Mouse (Mus musculus) neural tube, embryonic 11.5 days (tissue): Measurements from ENCODE around the gene Prkar1a. TPM values are rescaled to one million over a fixed set of nuclear protein-coding genes. Genes with fewer than 3 reads are reported as not detected.

Source experiments
- ATAC-seq: fragments of 200-750 bp; cut with Nextera tagmentation; 2 replicates; pipeline ENCODE4 v1.8.0; 2017; ENCODE audit warnings: moderate number of reproducible peaks, mild to moderate bottlenecking, moderate TSS enrichment, moderate library complexity; ENCODE audit not compliant: insufficient read depth, low FRiP score, low TSS enrichment
- DNase-seq: peaks from one replicate; pipeline ENCODE4 v3.0.0-alpha.2; 2015; ENCODE audit warnings: low spot score
- H3K27ac ChIP-seq: fragments of 300-500 bp; sonication (generic); 2 replicates; pipeline ENCODE4 v1.5.1; 2014; ENCODE audit warnings: low read depth, mild to moderate bottlenecking, low read length
- H3K27me3 ChIP-seq: fragments of 300-500 bp; sonication (generic); 2 replicates; pipeline ENCODE4 v1.6.1; 2014; ENCODE audit warnings: mild to moderate bottlenecking, low read length, mixed read lengths; ENCODE audit not compliant: control insufficient read depth, insufficient read depth
- H3K36me3 ChIP-seq: fragments of 300-500 bp; sonication (generic); 2 replicates; pipeline ENCODE4 v1.6.1; 2014; ENCODE audit warnings: mild to moderate bottlenecking, low read length, moderate library complexity, mixed read lengths; ENCODE audit not compliant: control insufficient read depth, insufficient read depth
- H3K4me1 ChIP-seq: fragments of 300-500 bp; sonication (generic); 2 replicates; pipeline ENCODE4 v1.6.1; 2014; ENCODE audit warnings: low read length, mixed read lengths; ENCODE audit not compliant: control insufficient read depth, insufficient read depth
- H3K4me2 ChIP-seq: fragments of 300-500 bp; sonication (generic); 2 replicates; pipeline ENCODE4 v1.6.1; 2014; ENCODE audit warnings: low read depth, mild to moderate bottlenecking, moderate library complexity
- H3K4me3 ChIP-seq: fragments of 300-500 bp; sonication (generic); 2 replicates; pipeline ENCODE4 v1.5.1; 2014; ENCODE audit warnings: low read depth, low read length
- H3K9ac ChIP-seq: fragments of 300-500 bp; sonication (generic); 2 replicates; pipeline ENCODE4 v1.6.1; 2014; ENCODE audit warnings: mild to moderate bottlenecking, low read length
- H3K9me3 ChIP-seq: fragments of 300-500 bp; sonication (generic); 2 replicates; pipeline ENCODE4 v1.6.1; 2016; ENCODE audit warnings: low read length; ENCODE audit not compliant: control insufficient read depth
- WGBS: fragments of 180-500 bp; shearing (Covaris S2); extraction: QIAGEN DNeasy Blood & Tissue Kit; methylation state at CpG from one replicate; pipeline ENCODE4 v1.1.7; 2014; 5-methylcytosine and 5-hydroxymethylcytosine counted together
- polyA plus RNA-seq: library from polyadenylated mRNA; unstranded; fragments of >200 nt; fragmentation: Nextera tagmentation; extraction: Ambion mirVana; gene quantifications from 2 replicates; pipeline ENCODE4 v1.2.1, GENCODE M21; 2014

Prkar1a gene
- polyA plus RNA-seq, 1 experiment from 2014 or later = 461 TPM

- Histone ChIP-seq H3K4me2 (no peak overlapping the region), H3K27me3 (no peaks in the 10 kb centered on the region), H3K4me3 (no peak overlapping the region), H3K36me3 (peaks cover 25% of the 10 kb centered on the region), H3K27ac (no peak overlapping the region), H3K4me1 (no peaks in the 10 kb centered on the region), H3K9ac (no peak overlapping the region), H3K9me3 (no peaks in the 10 kb centered on the region)
- no peak for DNase-seq
- WGBS = 93% methylated on average over 19 of the region's 19 CpGs
- no peak for ATAC-seq
These were observed 18.2 kb downstream of the Prkar1a start for GRCm38 (mm10) chr11:109667371-109667770.

GRCm38 (mm10) chr11:109668115-109668725 lies 19.0 kb downstream of the Prkar1a start:
- H3K27me3 ChIP-seq = no peaks in the 10 kb centered on the region
- H3K4me2 ChIP-seq = no peak overlapping the region
- DNase-seq = no peak
- no peak overlapping the region for H3K9ac ChIP-seq
- no peak for ATAC-seq
- 86% methylated on average over 8 of the region's 8 CpGs for WGBS
- no peak overlapping the region for H3K4me3 ChIP-seq
- peaks cover 21% of the 10 kb centered on the region for H3K36me3 ChIP-seq
- no peaks in the 10 kb centered on the region for H3K9me3 ChIP-seq
- H3K27ac ChIP-seq = no peak overlapping the region
- H3K4me1 ChIP-seq = no peaks in the 10 kb centered on the region

- ATAC-seq (no peak), DNase-seq (no peak)
- 95% methylated on average over 8 of the region's 8 CpGs for WGBS
- Histone ChIP-seq H3K4me3 (no peak overlapping the region), H3K36me3 (peaks cover 15% of the 10 kb centered on the region), H3K27me3 (no peaks in the 10 kb centered on the region), H3K9ac (no peak overlapping the region), H3K4me2 (no peak overlapping the region), H3K9me3 (no peaks in the 10 kb centered on the region), H3K4me1 (no peaks in the 10 kb centered on the region), H3K27ac (no peak overlapping the region)
These were observed 20.0 kb downstream of the Prkar1a start for GRCm38 (mm10) chr11:109669149-109669708.

- no peaks in the 10 kb centered on the region for H3K27me3 ChIP-seq
- no peak overlapping the region for H3K4me2 ChIP-seq
- no peak overlapping the region for H3K27ac ChIP-seq
- 72% methylated on average over 14 of the region's 14 CpGs for WGBS
- H3K4me1 ChIP-seq = no peaks in the 10 kb centered on the region
- peak; percentile 38 for DNase-seq
- H3K9ac ChIP-seq = no peak overlapping the region
- no peaks in the 10 kb centered on the region for H3K9me3 ChIP-seq
- peaks cover 12% of the 10 kb centered on the region for H3K36me3 ChIP-seq
- ATAC-seq = peak; percentile 42; the same call in 1 of the 2 replicates
- H3K4me3 ChIP-seq = no peak overlapping the region
These were observed 21.1 kb downstream of the Prkar1a start for GRCm38 (mm10) chr11:109670026-109670916.

DNA sequence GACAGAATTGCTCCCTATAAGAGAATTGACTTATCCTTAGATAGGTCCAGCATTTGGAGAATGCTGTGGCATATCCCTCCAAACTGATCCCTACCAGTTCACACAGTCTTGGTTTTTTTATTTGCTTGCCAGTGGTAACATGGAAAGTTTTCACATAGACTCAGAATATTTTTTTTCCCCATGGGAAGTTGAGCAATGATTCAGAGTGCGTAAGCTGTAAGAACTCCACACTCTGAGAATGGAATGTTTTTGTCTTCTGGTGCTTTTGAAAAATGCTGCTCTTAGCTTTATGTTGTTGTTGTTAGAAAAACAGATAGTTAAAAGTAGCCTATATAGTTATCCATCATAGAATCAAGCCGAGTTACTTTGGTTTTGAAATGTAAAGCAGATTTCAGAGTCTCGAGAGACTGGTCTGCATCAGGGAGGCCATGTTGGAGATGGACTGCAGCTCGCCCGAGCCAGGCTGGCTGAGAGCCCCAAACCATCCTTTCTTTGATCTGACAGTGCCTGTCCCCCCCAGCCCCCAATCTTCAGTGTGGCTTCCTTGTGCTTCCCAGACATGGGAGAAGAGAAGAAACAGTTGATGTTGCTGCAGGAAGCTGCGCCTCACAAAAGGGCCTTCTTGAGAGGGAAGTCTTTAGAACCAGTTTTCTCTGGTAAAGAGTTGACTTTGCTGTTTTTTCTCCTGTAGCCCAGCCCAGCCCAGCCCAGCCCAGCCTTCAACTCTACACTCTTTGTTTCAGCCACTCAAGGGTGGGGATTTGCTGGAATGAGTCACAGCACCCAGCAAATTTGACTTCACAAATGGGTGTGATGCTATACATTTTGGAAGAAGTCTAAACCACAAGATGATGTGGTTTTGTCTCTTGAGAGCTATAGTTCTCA lies 22.2 kb downstream of the Prkar1a start:
- no peak overlapping the region for H3K4me2 ChIP-seq
- DNase-seq = no peak
- H3K4me3 ChIP-seq = no peak overlapping the region
- no peaks in the 10 kb centered on the region for H3K9me3 ChIP-seq
- H3K27ac ChIP-seq = no peak overlapping the region
- H3K4me1 ChIP-seq = no peaks in the 10 kb centered on the region
- H3K9ac ChIP-seq = no peak overlapping the region
- WGBS = 85% methylated on average over 6 of the region's 6 CpGs
- no peaks in the 10 kb centered on the region for H3K27me3 ChIP-seq
- H3K36me3 ChIP-seq = peaks cover 8% of the 10 kb centered on the region
- ATAC-seq = no peak

DNA sequence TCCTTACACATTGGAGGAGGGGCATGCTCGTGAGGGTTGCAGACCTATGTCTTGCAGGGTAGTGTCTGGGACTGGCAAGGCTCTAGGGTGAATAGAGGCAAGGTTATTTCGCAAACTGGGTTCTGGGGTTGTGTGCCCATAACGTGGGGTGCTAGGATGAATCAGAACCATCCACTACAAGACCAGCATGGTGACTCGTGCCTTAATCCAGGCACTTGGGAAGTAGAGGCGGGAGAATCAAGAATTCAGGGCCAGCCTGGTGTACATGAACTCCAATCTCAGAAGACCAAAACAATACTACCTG lies 22.8 kb downstream of the Prkar1a start:
- Histone ChIP-seq H3K27ac (no peak overlapping the region), H3K4me2 (no peak overlapping the region), H3K9ac (no peak overlapping the region), H3K4me3 (no peak overlapping the region), H3K27me3 (no peaks in the 10 kb centered on the region), H3K9me3 (no peaks in the 10 kb centered on the region), H3K4me1 (no peaks in the 10 kb centered on the region), H3K36me3 (peaks cover 6% of the 10 kb centered on the region)
- ATAC-seq = no peak
- WGBS = 86% methylated on average over 5 of the region's 5 CpGs
- no peak for DNase-seq

GRCm38 (mm10) chr11:109672396-109672795 lies 23.2 kb downstream of the Prkar1a start:
- WGBS = 91% methylated on average over 8 of the region's 8 CpGs
- no peaks in the 10 kb centered on the region for H3K27me3 ChIP-seq
- H3K9ac ChIP-seq = no peak overlapping the region
- H3K4me1 ChIP-seq = no peaks in the 10 kb centered on the region
- no peak overlapping the region for H3K4me2 ChIP-seq
- H3K27ac ChIP-seq = no peak overlapping the region
- DNase-seq (no peak), ATAC-seq (no peak)
- no peaks in the 10 kb centered on the region for H3K9me3 ChIP-seq
- H3K4me3 ChIP-seq = no peak overlapping the region
- peaks cover 3% of the 10 kb centered on the region for H3K36me3 ChIP-seq

DNA sequence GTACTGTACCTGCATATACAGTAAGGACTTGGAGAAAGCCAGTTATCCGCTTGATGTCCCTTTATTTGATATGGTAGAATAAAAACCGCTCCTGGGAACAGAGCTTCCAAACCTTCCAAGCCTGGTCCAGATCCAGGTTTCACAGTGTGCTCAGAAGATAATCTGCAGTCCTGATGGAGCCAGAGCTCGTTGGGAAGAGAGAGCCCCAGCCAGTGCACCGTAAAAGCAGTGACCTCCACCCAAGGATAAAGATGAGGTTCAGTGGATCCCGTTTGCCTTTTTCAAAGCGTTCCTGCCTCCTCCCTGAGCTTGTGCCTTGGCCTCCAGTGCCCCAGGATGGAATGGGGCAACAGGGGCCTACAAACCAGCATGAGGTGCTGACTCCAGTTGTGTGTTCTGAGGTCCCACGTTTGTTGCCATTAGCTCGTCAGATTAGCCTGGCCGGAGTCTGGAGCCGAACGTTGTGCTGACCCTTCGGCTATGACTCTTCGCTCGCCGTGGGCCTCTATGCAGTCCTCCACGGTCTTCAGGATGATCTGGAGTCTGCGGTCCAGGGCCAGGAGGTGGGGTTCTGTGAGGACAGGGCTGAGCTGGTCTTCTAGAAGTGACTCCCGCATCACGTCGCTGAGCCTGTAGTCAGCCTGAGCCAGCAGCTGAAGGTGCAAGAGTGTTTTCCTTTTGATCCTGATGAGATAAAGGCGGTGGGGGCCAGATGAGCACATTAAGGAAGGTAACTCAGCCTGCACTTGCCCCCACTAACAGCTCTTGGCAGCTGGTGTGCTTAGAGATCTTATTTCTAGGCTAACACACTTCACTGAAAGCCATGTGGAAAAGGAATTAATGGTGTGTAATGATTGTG lies 23.9 kb downstream of the Prkar1a start:
- ATAC-seq (no peak), DNase-seq (no peak)
- Histone ChIP-seq H3K4me2 (no peak overlapping the region), H3K27ac (no peak overlapping the region), H3K4me3 (no peak overlapping the region), H3K27me3 (no peaks in the 10 kb centered on the region), H3K36me3 (no peaks in the 10 kb centered on the region), H3K4me1 (no peaks in the 10 kb centered on the region), H3K9ac (no peak overlapping the region), H3K9me3 (no peaks in the 10 kb centered on the region)
- 79% methylated on average over 21 of the region's 21 CpGs for WGBS
